Mouse (Mus musculus) CD4-positive helper T cell, adult 2 months (primary cell): ENCODE measurements at regions not wholly inside any gene's neighbourhood (a gene's known extent, or its start where the extent isn't known, plus 50 kb on each side); places are given as distances from the start of the nearest gene placed in this dataset.

Source experiments
- DNase-seq: peaks from one replicate; pipeline ENCODE4 v3.0.0-alpha.2; 2012; ENCODE audit warnings: low read depth, missing footprints, low spot score

DNA sequence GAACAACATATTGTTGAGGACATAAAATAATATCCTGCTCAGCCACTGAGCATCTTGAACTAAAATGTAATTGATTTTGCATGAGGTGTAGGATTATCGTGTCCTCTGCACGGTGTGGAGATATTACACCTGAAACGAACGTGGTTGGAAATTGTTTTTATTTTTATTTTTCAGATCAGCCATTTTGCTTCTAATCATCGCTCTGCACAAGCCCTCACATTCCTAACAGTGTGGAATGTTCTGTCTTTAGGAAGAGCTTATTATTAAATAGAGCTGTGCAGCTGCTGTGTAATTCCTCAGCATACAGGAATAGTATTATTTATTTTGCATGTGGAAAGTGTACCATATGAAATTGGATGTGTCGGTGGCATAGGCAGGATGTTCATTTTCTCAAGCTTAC is 1014.3 kb downstream of the Adgrl2 start:
- DNase-seq, result no peak

DNA sequence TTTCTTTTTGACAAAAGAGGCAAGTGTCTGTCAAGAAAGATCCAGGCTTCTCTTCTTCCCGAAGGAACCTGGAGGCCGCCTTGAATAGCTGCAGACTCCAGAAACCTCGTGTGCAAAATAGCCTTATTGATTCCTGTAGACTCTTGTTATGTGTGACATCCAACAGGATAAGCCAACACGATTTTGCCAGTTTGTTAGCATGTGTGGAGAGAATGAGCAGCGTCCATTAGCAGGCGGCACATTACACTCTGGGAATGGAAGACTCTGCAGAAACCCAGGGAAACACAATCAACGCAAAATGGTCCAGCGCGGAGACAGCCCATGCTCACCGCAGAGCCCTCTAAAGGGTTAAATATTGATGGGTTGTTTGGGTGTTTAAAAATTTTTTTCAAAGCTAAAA is 1014.9 kb downstream of the Adgrl2 start:
- DNase-seq, result no peak

DNA sequence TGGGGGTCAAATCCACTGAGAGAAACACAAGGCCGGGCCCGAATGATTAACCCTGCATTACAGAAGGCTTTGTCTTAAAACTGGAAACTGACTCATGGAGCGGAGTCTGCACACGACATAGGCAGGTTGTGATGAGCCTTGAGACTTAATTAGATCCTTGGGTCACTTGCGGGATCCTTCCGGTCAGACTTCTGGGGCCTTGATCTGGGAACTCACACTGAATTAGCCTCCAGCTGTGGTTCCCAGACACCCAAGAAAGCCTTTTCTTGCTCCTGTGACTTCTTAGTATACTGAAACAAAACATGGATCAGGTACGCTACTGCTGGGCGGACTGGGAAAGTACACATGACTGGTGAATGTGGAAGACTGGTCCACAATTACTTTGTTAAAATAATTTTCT is 1015.8 kb downstream of the Adgrl2 start:
- DNase-seq, result no peak

- DNase-seq, result no peak
Observed at GRCm38 (mm10) chr3:147968271-147968670, 1022.1 kb downstream of the Adgrl2 start.

DNA sequence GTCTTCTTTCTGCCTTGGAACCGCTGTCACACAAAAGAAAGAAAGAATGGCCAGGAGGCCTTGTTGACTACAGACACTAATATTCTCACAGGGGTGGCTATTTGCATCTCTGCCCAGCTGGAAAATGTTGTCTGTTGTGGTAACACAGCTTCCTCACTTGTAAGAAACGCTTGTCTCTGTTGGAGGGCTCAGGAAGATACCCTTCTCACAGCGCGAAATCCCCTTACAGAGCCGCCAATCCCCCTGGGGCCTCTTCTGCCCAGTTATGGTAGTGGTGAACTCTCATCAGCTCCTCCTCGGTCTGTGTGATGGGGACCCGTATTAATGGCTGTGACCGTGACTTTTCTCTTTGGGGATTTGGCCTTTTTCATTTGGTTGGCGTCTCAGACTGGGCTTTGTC is 1022.5 kb downstream of the Adgrl2 start:
- DNase-seq, result no peak

DNA sequence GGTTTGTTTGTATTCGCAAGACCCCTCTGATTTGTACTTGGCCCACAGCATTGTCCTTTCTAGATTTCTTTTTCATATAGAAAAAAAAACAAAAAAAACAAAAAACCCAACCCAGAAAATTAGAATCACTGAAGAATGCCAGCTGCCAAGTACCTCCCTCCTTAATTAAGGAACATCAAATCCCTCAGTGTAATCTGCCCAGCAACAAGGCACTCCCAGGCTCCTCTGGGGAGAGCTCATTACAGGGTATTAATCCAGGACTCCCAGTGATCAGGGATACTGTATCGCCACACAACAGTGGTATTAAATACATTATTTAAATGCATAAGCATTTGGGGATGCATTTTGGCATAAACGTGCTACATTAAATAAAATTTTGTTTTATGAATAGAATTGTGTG is 1023.1 kb downstream of the Adgrl2 start:
- DNase-seq, result no peak

- DNase-seq, result no peak
Observed at GRCm38 (mm10) chr3:147966827-147967226, 1023.5 kb downstream of the Adgrl2 start.

- no peak for DNase-seq
Observed at GRCm38 (mm10) chr3:147966379-147966778, 1024.0 kb downstream of the Adgrl2 start.

DNA sequence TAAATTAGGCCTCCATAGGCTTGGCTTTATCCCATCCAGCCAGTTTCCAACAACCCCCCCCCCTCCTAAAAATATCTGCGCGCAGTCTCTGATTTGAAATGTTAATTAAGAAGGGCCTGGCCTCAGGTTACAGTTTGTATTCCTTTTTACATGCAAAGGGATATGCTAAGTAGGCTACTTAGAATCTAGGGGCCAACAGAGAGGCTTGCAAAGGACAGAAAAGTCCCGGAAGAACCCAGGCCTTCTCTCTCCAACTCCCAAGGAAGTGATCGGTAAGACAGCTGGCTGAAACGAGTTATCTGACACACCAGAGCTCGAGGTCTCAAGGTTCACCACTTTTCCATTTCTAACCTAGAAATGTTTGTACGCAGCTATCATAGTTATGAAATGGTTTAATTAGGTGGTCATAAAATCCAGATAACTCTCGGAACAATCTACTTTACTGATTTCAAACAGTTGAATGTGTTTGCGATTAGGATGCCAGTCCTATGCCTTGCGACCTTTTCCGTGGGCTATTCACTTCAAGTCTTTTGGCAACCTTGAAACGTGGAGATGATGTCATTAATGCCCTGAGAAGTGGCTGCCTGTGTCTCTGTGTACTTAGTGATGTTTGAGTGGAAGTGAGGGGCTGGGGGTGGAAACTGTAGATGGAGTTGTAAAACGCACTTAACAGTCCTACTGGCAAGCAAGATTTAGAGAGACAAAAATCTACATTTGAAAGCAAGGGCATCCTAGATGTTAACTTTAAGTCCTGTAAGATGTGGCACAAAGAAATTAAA is 1026.5 kb downstream of the Adgrl2 start:
- no peak for DNase-seq

DNA sequence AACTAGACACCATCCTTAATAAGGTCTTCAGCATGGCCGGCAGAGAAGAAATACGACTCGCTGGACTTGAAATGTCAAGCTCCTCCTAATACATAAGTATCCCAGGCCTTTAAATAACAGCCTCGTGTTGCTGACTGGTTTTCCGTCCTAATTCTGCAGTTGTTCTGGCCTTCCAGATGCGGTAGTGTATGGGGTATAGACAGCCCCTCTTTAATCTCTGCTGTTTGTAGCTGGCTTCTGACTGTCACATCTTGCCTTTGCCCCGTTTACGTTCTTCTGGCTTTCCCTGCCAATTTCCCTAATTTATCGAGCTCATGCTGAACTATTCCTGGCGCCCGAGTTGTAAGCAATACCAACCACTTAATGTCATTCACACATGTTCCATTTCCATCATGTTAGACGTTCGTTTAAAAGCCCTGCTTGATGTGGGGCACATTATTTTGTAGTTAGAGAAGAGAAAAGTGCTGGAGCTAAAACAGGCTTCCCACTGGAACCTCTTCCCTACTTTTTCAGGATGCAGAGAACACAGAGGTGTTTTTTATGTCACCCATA is 1042.2 kb downstream of the Adgrl2 start:
- DNase-seq, result no peak

DNA sequence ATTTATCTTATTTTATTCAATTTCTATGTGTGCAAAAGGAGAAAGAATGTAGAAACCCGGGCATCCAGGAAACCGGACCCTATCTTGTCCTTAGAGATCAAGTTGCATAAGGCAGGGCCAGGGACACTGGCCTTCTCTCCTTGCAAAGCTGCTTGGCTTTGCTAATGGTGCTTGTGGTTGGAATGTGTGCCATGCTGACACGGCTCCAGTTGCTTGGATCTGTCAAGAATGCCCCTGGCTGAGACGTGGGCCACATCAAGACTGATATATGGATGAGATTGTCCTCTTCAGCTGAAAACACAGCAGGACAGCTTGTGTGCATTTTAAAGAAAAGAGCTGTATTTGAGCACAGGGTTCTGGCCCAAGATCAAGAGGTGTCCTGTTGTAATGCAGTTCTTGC is 1047.0 kb downstream of the Adgrl2 start:
- no peak for DNase-seq

DNA sequence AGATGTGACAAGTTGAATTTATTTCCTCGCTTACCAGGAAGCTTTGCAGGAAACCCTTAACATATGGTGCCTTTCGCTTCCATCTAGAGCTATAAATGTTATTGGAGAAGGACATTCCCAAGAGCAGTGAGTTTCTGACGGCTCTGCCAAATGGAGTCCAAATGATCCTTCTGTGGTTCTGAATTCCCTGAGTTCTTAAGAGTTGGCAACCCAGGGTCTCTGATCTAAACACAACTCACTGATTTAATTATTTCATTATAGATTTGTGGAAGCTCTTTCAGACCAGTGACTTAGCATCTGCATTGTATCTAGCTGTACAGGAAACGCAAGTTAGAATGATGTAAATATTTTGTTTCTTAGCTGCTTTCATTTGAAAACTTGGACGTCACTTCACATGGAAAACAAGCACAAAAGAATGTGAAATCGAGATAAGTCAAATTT is 1059.5 kb downstream of the Adgrl2 start:
- no peak for DNase-seq

- DNase-seq, result no peak
Observed at GRCm38 (mm10) chr3:147920181-147920580, 1068.0 kb downstream of the Ttll7 start.

DNA sequence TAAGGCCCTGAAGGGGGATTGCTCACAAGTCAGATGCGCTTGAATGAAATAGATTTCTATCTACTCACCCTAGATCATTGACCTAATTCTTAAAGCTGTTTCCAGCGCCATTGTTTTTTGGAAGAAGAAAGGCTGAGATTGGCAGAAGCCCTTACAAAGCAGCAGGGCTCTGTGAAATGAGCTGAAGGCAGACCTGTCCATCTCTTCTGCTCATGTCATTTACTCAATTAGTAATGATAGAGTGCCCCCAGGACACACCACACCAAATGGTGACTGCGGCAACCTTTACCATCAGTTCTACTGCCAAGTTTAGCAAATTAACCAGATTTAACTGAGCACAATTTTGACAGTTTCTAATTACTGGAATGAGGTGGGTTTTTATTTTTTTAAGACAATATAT is 1067.5 kb downstream of the Ttll7 start:
- DNase-seq, result no peak

DNA sequence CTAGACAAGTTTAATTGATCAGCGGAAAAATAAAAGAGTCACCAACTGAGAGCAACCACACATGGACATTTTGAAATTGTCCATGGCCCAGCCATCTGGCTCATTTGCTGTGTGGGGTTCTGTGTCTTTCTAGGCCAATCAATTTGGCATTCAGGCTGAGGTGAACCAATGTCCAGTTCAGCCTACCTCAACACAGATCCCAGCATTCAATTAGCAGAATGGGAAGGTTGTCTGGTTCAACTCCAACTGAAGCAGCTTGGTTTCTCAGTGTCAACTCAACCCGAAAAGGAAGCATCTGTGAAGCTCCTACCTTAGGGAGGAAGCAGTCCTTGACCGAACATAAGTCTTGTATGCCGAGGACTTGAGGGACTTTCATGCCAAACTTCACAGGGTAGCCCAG is 1067.0 kb downstream of the Ttll7 start:
- DNase-seq, result no peak

- no peak for DNase-seq
Observed at GRCm38 (mm10) chr3:147896751-147897150, 1044.6 kb downstream of the Ttll7 start.

DNA sequence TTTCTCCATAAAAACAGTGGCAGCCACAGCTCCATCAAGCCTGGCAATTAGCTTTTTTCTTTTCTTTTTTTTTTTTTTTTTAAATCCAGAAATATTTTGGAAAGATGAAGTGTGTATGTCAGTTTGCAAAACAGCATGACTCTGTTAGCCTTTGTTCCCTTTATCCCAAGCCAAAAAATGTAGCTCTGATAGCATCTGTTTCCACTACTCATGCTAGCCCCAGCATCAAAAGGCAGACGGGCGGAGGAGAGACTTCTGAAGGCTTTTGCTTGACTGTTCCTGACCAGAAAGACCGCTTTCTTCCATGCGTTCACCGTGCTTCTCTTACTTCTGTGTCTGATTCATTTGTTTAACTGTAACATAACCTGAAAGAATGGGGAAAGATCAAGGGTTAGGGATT is 1039.5 kb downstream of the Ttll7 start:
- no peak for DNase-seq

DNA sequence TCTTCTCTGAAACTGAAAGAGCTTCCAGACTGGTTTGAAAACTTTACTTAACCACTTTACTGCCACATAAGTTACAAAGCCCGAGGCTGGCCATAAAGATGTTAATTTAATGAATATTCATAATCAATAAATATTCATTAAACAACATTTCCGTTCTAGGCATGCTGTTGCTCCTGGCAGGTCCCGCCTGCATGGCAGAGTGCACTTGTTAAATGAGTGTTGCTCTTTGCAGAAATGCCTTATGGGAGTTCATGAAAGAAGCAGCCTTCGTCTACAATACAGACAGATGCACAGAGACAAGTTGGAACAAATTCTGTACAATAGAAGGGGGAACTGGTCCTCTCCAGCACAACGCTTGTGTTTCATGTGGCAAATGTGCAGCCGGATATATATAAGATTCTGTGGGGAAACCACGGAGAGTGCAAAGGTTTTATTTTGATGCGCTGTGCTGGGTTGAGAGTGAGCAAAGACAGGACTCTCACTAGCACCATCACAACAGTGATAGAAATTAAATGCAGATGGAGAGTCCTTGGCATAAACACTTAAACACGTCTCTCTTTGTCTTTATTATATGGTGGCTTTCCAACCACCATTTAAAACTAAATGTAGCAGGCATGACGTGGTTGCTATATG is 1034.2 kb downstream of the Ttll7 start:
- DNase-seq, result no peak

DNA sequence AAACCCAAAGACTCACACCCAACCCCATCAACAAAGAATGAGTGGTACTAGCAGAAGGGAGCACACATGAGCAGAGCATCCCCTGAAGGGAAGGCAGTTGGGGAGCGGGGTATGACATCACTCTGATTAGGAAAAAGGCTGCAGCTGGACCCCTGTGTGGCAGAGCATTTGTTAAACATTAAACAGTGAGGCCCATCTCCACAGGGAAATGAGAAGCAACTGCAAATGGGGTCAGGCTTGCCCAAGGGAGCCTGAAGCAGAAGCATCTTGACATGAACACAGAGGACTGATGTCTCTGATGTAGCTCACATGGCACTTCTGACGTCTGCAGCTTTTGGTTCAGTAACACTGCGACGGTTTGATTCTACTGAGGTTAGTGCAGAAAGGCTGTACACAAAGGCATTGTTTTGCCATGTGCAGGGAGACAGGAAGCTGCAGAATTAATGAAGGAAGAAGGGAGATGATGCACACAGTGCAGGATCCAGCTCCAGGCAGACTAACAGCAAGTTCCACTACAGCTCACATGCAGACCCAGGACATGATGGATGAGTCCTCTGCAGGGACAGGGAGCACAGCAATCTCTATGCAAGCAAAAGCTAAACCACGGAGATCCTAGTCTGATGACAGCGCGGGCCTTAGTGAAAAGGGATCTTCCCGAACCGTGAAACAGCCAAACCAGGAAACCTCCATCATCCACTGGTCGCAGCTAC is 1030.9 kb downstream of the Ttll7 start:
- DNase-seq, result no peak

GRCm38 (mm10) chr3:147878690-147879089 is 1026.5 kb downstream of the Ttll7 start:
- no peak for DNase-seq

DNA sequence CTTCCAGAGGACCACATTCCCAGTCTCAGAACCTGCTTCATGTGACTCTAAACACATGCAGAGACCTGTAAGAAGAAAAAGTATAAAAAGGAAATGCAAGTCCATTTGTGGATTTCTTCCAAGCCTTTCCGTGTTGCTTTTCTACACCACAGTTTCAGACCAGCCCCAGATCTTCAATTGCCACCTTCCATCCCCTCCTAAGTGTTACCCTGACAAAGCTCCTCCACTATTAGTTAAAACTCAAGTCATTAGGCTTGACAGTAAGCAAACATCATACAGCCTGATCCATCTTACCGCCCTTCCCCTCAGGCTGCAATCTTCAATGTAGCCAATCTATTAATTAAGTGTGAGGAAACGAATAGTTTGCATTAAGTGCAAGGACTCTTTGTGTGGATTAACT is 1016.1 kb downstream of the Ttll7 start:
- no peak for DNase-seq

DNA sequence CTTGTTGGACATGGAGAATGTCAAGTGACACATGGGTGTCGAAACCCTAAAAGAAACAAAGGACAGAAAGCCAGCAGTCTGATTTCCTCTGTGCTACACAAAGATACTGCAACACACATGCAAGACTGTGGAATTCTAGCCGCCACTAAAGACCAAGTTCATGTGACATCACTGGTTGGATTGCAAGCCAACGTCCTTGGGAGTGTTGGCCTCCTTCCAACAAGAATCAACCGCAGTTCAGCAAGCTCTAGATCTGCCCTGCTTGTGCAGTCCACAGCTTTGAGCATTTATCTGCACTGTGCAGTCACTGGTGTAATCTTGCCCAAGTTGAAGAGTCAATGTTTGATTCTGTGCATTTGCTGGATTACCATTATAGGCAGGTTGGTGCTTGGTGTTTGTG is 1001.2 kb downstream of the Ttll7 start:
- DNase-seq, result no peak
